Comparison of ENCODE assay signal across 8 mouse cellular contexts in the genomic region with DNA sequence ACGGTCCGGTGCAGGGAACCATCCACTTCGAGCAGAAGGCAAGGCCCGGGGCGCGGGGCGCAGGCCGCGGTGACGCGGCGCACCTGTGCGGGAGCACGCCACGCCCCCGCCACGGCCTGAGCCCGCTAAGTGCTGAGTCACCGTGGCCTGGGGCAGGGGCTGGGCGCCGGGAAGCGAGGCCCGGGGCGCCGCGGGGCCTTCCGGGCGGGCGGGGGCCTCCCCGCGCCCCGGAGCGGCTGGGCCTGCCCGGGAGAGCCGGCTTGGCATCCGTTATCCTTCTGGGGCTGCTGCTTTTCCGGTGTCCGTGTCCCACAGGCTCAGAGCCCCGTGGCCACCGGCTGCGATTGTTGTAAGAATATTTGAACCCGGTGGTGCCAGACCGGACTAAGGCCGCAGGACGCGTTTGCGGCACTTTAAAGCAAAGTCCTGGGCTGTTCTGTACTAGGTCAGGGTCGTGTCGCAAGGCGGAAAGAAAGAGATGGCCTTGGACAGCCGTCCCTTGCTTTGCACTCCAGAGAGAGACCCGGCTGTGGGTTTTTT. TPM values are rescaled to one million over a fixed set of nuclear protein-coding genes. Genes with fewer than 3 reads are reported as not detected.
A peak's percentile ranks its signal among the peaks of the same experiment; 100 is the strongest.
DNase-seq lines count a peak whose midpoint lies in the region; ATAC-seq lines count a peak whose summit lies in the region.

No protein-coding gene starts in this region.

- peak overlapping the region; percentile 76 for H3K4me2 ChIP-seq in lung, embryonic 15.5 days
- peak overlapping the region; percentile 72 for H3K4me2 ChIP-seq in forebrain, embryonic 11.5 days (ENCODE audit: low read depth, low read length, severe bottlenecking)
- H3K4me2 ChIP-seq in hindbrain, embryonic 16.5 days (ENCODE audit: low read length): peak overlapping the region; percentile 79
- peak overlapping the region; percentile 71 for H3K4me2 ChIP-seq in lung, embryonic 16.5 days (ENCODE audit: low read depth, low read length)

- peaks cover 30% of the 10 kb centered on the region for H3K36me3 ChIP-seq in lung, embryonic 15.5 days
- H3K36me3 ChIP-seq in forebrain, embryonic 11.5 days (ENCODE audit: control insufficient read depth, insufficient read depth, low read length): peaks cover 4% of the 10 kb centered on the region; the same call in 1 of the 2 replicates
- peaks cover 11% of the 10 kb centered on the region for H3K36me3 ChIP-seq in hindbrain, embryonic 16.5 days (ENCODE audit: control insufficient read depth, insufficient read depth, low read length)
- H3K36me3 ChIP-seq in lung, embryonic 16.5 days (ENCODE audit: control insufficient read depth, insufficient read depth, low read length): peaks cover 13% of the 10 kb centered on the region

- no peaks in the 10 kb centered on the region for H3K27me3 ChIP-seq in lung, embryonic 15.5 days
- H3K27me3 ChIP-seq in forebrain, embryonic 11.5 days (ENCODE audit: control insufficient read depth, insufficient read depth, low read length): no peaks in the 10 kb centered on the region
- H3K27me3 ChIP-seq in hindbrain, embryonic 16.5 days (replicated peaks; ENCODE audit: control insufficient read depth, insufficient read depth, low read length): no peaks in the 10 kb centered on the region
- H3K27me3 ChIP-seq in lung, embryonic 16.5 days (ENCODE audit: control insufficient read depth, insufficient read depth, low read depth, low read length): no peaks in the 10 kb centered on the region

- ATAC-seq in lung, embryonic 15.5 days (ENCODE audit: borderline replicate concordance, extremely low read depth, low FRiP score, low TSS enrichment): peak; percentile 79
- peak; percentile 87 for ATAC-seq in forebrain, embryonic 11.5 days (replicated peaks; ENCODE audit: low FRiP score)
- peak; percentile 70 for ATAC-seq in hindbrain, embryonic 16.5 days
- ATAC-seq in lung, embryonic 16.5 days (ENCODE audit: low read depth): peak; percentile 73

- under 1% methylated on average over 52 of the region's 52 CpGs for WGBS in lung, embryonic 15.5 days
- WGBS in forebrain, embryonic 11.5 days: under 1% methylated on average over 50 of the region's 52 CpGs
- 0% methylated on average over 27 of the region's 52 CpGs for WGBS in hindbrain, embryonic 16.5 days
- WGBS in lung, embryonic 16.5 days: 0% methylated on average over 40 of the region's 52 CpGs

- peak overlapping the region; percentile 85 for H3K9ac ChIP-seq in lung, embryonic 15.5 days
- H3K9ac ChIP-seq in forebrain, embryonic 11.5 days (ENCODE audit: low read length): peak overlapping the region; percentile 89
- H3K9ac ChIP-seq in hindbrain, embryonic 16.5 days (ENCODE audit: low read depth, low read length): peak overlapping the region; percentile 98
- H3K9ac ChIP-seq in lung, embryonic 16.5 days (ENCODE audit: low read length): peak overlapping the region; percentile 95

- DNase-seq in lung, postnatal 14 days: no peak
- DNase-seq in adrenal gland, adult 8-10 months: peak; percentile 76
- no peak for DNase-seq in forebrain, embryonic 11.5 days (ENCODE audit: low spot score)
- peak; percentile 54 to 56 for DNase-seq in right cerebral cortex, postnatal 10 days (ENCODE audit: low spot score in 2 of 2)
- DNase-seq in cerebellum, postnatal 36 days: no peak

- peak overlapping the region; percentile 94 for H3K4me3 ChIP-seq in lung, embryonic 15.5 days
- peak overlapping the region; percentile 93 for H3K4me3 ChIP-seq in forebrain, embryonic 11.5 days (ENCODE audit: low read depth, low read length)
- H3K4me3 ChIP-seq in hindbrain, embryonic 16.5 days (ENCODE audit: low read length): peak overlapping the region; percentile 97
- peak overlapping the region; percentile 93 for H3K4me3 ChIP-seq in lung, embryonic 16.5 days (ENCODE audit: low read length)

- peak overlapping the region; percentile 92 for H3K27ac ChIP-seq in lung, embryonic 15.5 days
- H3K27ac ChIP-seq in forebrain, embryonic 11.5 days (ENCODE audit: low read depth, low read length): peak overlapping the region; percentile 83
- H3K27ac ChIP-seq in hindbrain, embryonic 16.5 days (ENCODE audit: low read depth, low read length): peak overlapping the region; percentile 93
- H3K27ac ChIP-seq in lung, embryonic 16.5 days (ENCODE audit: low read length): peak overlapping the region; percentile 94

- no peaks in the 10 kb centered on the region for H3K9me3 ChIP-seq in lung, embryonic 15.5 days
- no peaks in the 10 kb centered on the region for H3K9me3 ChIP-seq in forebrain, embryonic 11.5 days (ENCODE audit: control insufficient read depth, low read length)
- H3K9me3 ChIP-seq in hindbrain, embryonic 16.5 days (ENCODE audit: control insufficient read depth, low read length): no peaks in the 10 kb centered on the region
- H3K9me3 ChIP-seq in lung, embryonic 16.5 days (ENCODE audit: control insufficient read depth, low read length): no peaks in the 10 kb centered on the region

- H3K4me1 ChIP-seq in lung, embryonic 15.5 days: peaks cover 40% of the 10 kb centered on the region
- H3K4me1 ChIP-seq in forebrain, embryonic 11.5 days (replicated peaks; ENCODE audit: control insufficient read depth, insufficient read depth, low read length): peaks cover 6% of the 10 kb centered on the region; the same call in 1 of the 2 replicates
- peaks cover 19% of the 10 kb centered on the region for H3K4me1 ChIP-seq in hindbrain, embryonic 16.5 days (ENCODE audit: control insufficient read depth, insufficient read depth, low read depth, low read length)
- H3K4me1 ChIP-seq in lung, embryonic 16.5 days (replicated peaks; ENCODE audit: control insufficient read depth, insufficient read depth, low read length): peaks cover 20% of the 10 kb centered on the region

RNA-seq across cellular contexts. Expression of gene Sod1, which starts 0.4 kb away (rescaled TPM):
- 1,192 and 1,274 TPM in 2 replicates for polyA plus RNA-seq in lung, embryonic 15.5 days (2015; fragmentation: Nextera tagmentation; extraction: Ambion mirVana)
- 1,000 to 10,000 TPM; 1,130 to 1,752 (median 1,322) TPM for total RNA-seq in adrenal gland, adult 8-10 months (2022)
- polyA plus RNA-seq in forebrain, embryonic 11.5 days (2014; fragmentation: Nextera tagmentation; extraction: Ambion mirVana): 1,077 and 1,097 TPM in 2 replicates
- polyA plus RNA-seq in hindbrain, embryonic 16.5 days (2015; fragmentation: Nextera tagmentation; extraction: Ambion mirVana): 942 and 968 TPM in 2 replicates
- polyA plus RNA-seq in lung, embryonic 16.5 days (2015; fragmentation: Nextera tagmentation; extraction: Ambion mirVana): 1,312 and 1,369 TPM in 2 replicates

Comparison
In these comparisons a context has a peak if more than half of its experiments do, and no peak if none do; other contexts are left out.
1. DNase-seq: peak in adrenal gland, adult 8-10 months (single experiment) and right cerebral cortex, postnatal 10 days (2 of 2); none in lung, postnatal 14 days (single experiment), forebrain, embryonic 11.5 days (single experiment) and cerebellum, postnatal 36 days (0 of 2).
2. Peak in every context shown above with its lines, with median percentiles within 50 percentile points of each other: ATAC-seq, H3K27ac ChIP-seq, H3K4me2 ChIP-seq, H3K4me3 ChIP-seq and H3K9ac ChIP-seq.